Mouse (Mus musculus): Measurements from ENCODE around the gene Svop.

Svop gene

GRCm38 (mm10) chr5:114102807-114103206 is 11.4 kb upstream of the Svop start:
- no peak for DNase-seq (ENCODE audit: low read depth)

GRCm38 (mm10) chr5:114101873-114102272 is 10.5 kb upstream of the Svop start:
- no peak for DNase-seq (ENCODE audit: low read depth)

GRCm38 (mm10) chr5:114100390-114101099 is 9.2 kb upstream of the Svop start:
- no peak for DNase-seq (ENCODE audit: low read depth)

GRCm38 (mm10) chr5:114099709-114100389 is 8.5 kb upstream of the Svop start:
- peak; percentile 83 for DNase-seq (ENCODE audit: low read depth)

- DNase-seq (ENCODE audit: low read depth) = no peak
These were observed 853 bp downstream of the Svop start for GRCm38 (mm10) chr5:114090421-114091013.

GRCm38 (mm10) chr5:114087875-114088480 is 3.4 kb downstream of the Svop start:
- no peak for DNase-seq (ENCODE audit: low read depth)

- no peak for DNase-seq (ENCODE audit: low read depth)
These were observed 5.9 kb downstream of the Svop start for GRCm38 (mm10) chr5:114085501-114085900.

- no peak for DNase-seq (ENCODE audit: low read depth)
These were observed 14.4 kb downstream of the Svop start for GRCm38 (mm10) chr5:114077009-114077408.

GRCm38 (mm10) chr5:114072262-114072661 is 19.1 kb downstream of the Svop start:
- no peak for DNase-seq (ENCODE audit: low read depth)

GRCm38 (mm10) chr5:114070858-114071257 is 20.5 kb downstream of the Svop start:
- DNase-seq (ENCODE audit: low read depth) = no peak

- DNase-seq (ENCODE audit: low read depth) = no peak
These were observed 23.4 kb downstream of the Svop start for GRCm38 (mm10) chr5:114067982-114068381.

GRCm38 (mm10) chr5:114067543-114067942 is 23.8 kb downstream of the Svop start:
- DNase-seq (ENCODE audit: low read depth) = no peak

GRCm38 (mm10) chr5:114066601-114067000 is 24.8 kb downstream of the Svop start:
- no peak for DNase-seq (ENCODE audit: low read depth)

GRCm38 (mm10) chr5:114065161-114065560 is 26.2 kb downstream of the Svop start, which contains the start of gene Usp30:
Gene Usp30 (plus strand): TSS chr5:114065461.
- DNase-seq (ENCODE audit: low read depth) = no peak

- no peak for DNase-seq (ENCODE audit: low read depth)
These were observed 27.4 kb downstream of the Svop start for GRCm38 (mm10) chr5:114063958-114064357.

- DNase-seq (ENCODE audit: low read depth) = no peak
These were observed 29.7 kb downstream of the Svop start for GRCm38 (mm10) chr5:114061675-114062074.

GRCm38 (mm10) chr5:114057129-114057731 is 34.1 kb downstream of the Svop start:
- no peak for DNase-seq (ENCODE audit: low read depth)

GRCm38 (mm10) chr5:114052246-114052761 is 39.1 kb downstream of the Svop start:
- peak; percentile 31 for DNase-seq (ENCODE audit: low read depth)

- DNase-seq (ENCODE audit: low read depth) = no peak
These were observed 42.5 kb downstream of the Svop start for GRCm38 (mm10) chr5:114048731-114049308.

- peak; percentile 6 for DNase-seq (ENCODE audit: low read depth)
These were observed 44.2 kb downstream of the Svop start for GRCm38 (mm10) chr5:114047182-114047581.

GRCm38 (mm10) chr5:114046604-114047003 is 44.8 kb downstream of the Svop start:
- no peak for DNase-seq (ENCODE audit: low read depth)

GRCm38 (mm10) chr5:114046151-114046550 is 45.2 kb downstream of the Svop start:
- DNase-seq (ENCODE audit: low read depth) = no peak
